Mouse (Mus musculus): ENCODE results near the gene Chrm4. TPM values are rescaled to one million over a fixed set of nuclear protein-coding genes. Genes with fewer than 3 reads are reported as not detected.

Gene Chrm4
- polyA plus RNA-seq, 1 experiment from 2014 or later = 0.31 TPM

DNA sequence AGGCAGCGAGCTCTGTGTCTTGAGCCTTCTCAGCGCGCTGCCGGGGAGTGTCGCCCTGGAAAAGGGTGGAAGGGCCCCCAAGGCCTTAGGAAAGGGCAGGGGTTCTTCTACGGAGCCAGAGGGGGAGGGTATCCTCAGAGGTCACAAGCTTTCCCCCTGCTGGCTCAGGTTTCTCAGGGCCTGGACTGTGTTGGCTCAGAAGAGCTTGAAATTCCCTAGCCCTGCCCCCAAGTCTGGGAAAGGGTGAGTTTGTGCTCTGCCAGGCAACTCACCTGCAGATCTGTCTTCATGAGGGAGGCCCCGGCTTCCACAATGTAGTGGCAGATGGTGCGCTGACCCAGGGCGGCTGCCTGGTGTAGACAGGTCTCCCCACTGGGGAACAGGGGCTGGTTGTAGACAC, 6.4 kb downstream of the Chrm4 start:
- peaks cover 50% of the 10 kb centered on the region for H3K4me1 ChIP-seq
- no peak overlapping the region for H3K4me3 ChIP-seq (replicated peaks)
- H3K27ac ChIP-seq = peak overlapping the region; percentile 94
- 30% methylated on average over 9 of the region's 9 CpGs for WGBS
- H3K36me3 ChIP-seq (replicated peaks) = peaks cover 51% of the 10 kb centered on the region
- no peak for ATAC-seq (ENCODE audit: low FRiP score)
- H3K4me2 ChIP-seq = no peak overlapping the region
- H3K9ac ChIP-seq = peak overlapping the region; percentile 36; the same call in 1 of the 2 replicates
- no peaks in the 10 kb centered on the region for H3K9me3 ChIP-seq
- 0 out of 2 replicates have a peak, but pooled peaks cover 4% of the 10 kb centered on the region for H3K27me3 ChIP-seq

DNA sequence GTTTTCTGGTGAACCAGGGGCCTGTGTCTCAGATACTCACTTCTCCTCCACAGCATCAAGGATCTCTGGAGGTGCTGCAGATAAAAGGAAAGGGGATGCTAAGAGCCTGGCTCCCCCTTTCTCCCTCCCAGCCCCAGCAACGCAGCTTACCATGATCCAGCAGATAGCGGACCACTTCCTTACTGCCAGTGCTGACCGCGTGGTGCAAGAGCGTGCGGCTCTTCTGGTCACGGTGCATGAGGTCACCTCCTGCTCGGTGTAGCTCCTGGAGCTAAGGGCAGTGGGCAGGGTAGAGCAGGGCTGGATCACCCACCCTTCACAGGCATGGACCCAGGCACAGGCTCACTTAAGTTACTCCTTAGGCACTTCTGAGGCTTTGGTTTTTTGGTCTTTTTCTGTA, 7.0 kb downstream of the Chrm4 start:
- Histone ChIP-seq H3K27me3 (0 out of 2 replicates have a peak, but pooled peaks cover under 1% of the 10 kb centered on the region), H3K4me1 (peaks cover 49% of the 10 kb centered on the region), H3K4me3 (replicated peaks) (no peak overlapping the region), H3K27ac (0 out of 2 replicates have a peak overlapping the region, but pooled peaks have one; percentile 94), H3K4me2 (no peak overlapping the region), H3K9me3 (no peaks in the 10 kb centered on the region), H3K36me3 (replicated peaks) (peaks cover 51% of the 10 kb centered on the region), H3K9ac (no peak overlapping the region)
- 69% methylated on average over 8 of the region's 8 CpGs for WGBS
- ATAC-seq (ENCODE audit: low FRiP score) = no peak

DNA sequence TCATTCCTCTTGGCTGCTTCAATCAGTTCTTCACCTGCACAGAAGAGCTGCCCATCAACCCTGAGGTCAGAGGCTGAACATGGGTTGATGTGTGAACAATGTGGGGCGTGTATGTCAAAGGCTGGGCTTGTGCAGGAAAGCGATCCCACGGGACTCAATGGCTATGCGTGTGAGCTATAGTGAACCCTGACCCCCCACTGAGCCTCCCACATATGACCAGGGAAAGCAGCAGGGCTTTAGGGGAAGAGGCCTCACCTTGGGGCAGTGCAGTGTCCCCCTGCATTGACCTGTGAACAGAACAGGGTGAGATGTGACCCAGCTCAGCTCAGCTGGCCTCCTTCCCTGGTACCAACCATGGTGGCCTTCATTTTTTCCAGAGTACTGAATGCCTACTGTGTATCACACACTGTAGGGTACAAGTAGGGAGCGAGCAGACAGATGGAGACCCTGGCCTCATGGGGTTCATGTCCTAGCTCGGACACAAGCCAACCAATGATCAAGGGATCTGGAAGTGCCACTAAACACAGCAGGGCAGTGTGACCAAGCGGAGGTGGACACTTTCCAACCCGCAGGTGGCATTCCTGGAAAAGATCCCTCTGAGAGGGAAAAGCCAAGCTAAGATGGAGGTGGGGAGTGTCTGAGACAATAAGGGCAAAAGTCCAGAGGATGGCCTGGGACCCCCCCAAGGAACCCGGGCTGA, 7.9 kb downstream of the Chrm4 start:
- Histone ChIP-seq H3K27ac (no peak overlapping the region), H3K9ac (no peak overlapping the region), H3K27me3 (no peaks in the 10 kb centered on the region), H3K4me1 (peaks cover 40% of the 10 kb centered on the region), H3K36me3 (replicated peaks) (peaks cover 58% of the 10 kb centered on the region), H3K9me3 (no peaks in the 10 kb centered on the region), H3K4me2 (no peak overlapping the region), H3K4me3 (replicated peaks) (no peak overlapping the region)
- 89% methylated on average over 9 of the region's 9 CpGs for WGBS
- ATAC-seq (ENCODE audit: low FRiP score) = no peak

DNA sequence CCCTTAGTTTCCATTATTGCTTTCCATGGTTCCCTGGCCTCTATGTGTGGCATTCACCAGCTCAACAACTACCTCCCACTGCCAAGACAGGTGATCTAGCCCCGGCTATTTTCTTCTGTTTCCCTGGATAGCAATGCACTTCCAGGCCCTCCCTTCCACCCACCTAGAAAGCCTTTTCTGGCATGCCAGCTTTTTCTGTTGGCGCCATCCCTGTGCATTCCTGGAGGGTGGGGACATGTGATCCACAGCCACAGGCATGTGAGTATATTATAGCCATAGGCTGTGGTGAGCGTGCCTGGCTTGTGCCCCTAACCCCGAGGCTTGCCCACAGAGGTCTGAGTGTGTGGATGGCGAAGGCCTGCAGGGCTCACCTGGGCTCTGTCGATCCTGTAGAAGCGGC, 9.1 kb downstream of the Chrm4 start:
- H3K27ac ChIP-seq = no peak overlapping the region
- no peaks in the 10 kb centered on the region for H3K27me3 ChIP-seq
- H3K36me3 ChIP-seq (replicated peaks) = peaks cover 59% of the 10 kb centered on the region
- H3K4me1 ChIP-seq = peaks cover 30% of the 10 kb centered on the region
- H3K4me2 ChIP-seq = no peak overlapping the region
- 93% methylated on average over 7 of the region's 7 CpGs for WGBS
- no peak for ATAC-seq (ENCODE audit: low FRiP score)
- H3K4me3 ChIP-seq (replicated peaks) = no peak overlapping the region
- no peak overlapping the region for H3K9ac ChIP-seq
- no peaks in the 10 kb centered on the region for H3K9me3 ChIP-seq

DNA sequence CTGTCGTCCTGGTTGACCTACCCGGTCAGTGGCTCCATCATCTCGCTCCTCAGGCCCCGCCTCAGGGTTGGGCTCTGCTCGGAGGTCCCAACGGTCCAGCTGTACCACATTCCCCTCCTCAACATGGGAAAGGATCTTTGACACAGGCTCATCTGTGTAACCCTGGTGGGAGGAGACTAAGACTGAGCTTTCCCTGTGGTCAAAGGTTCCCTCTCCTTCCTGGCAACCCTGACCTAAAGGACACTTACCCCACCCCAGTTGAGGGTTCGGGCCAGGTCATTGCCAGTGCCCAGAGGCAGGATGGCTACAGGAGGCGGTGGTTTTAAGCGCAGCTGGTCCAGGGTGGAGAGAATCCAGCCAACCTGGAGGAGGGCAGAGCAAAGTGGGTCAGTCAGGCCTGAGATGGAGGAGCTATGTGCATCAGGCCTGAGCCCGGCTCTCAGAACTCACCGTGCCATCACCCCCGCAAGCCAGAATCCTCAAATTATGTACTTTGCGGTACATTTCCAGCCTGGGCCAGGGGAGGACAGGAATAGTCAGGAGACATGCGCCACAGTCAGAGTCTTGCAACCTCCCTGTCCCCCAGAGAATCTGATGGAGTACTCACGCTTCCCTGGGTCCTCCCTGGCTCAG, 12.4 kb downstream of the Chrm4 start:
- no peak overlapping the region for H3K27ac ChIP-seq
- H3K9ac ChIP-seq = no peak overlapping the region
- H3K36me3 ChIP-seq (replicated peaks) = peaks cover 53% of the 10 kb centered on the region
- no peaks in the 10 kb centered on the region for H3K27me3 ChIP-seq
- H3K9me3 ChIP-seq = no peaks in the 10 kb centered on the region
- no peak for ATAC-seq (ENCODE audit: low FRiP score)
- WGBS = 86% methylated on average over 15 of the region's 15 CpGs
- no peak overlapping the region for H3K4me3 ChIP-seq (replicated peaks)
- H3K4me2 ChIP-seq = no peak overlapping the region
- H3K4me1 ChIP-seq = peaks cover 7% of the 10 kb centered on the region; the same call in 1 of the 2 replicates

DNA sequence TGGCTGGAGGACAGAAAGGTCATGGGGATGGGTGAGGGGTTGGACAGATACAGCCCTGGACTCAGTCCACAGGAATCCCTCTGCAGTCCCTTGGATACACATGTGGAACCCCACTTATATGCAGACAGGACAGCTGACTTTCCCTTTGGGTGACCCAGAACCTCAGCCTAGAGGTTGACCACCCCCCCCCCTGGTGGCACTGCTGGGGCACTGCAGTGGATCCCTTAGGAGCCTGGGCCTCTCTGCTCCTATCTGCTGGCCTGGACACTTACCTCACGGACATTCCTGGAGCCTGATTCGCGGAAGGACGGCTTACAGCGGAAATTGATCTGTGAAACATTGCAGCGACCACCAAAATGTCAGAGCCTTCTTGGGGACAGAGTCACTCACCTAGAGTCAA, 15.3 kb downstream of the Chrm4 start:
- no peak overlapping the region for H3K4me2 ChIP-seq
- H3K27ac ChIP-seq = no peak overlapping the region
- no peak overlapping the region for H3K4me3 ChIP-seq (replicated peaks)
- 74% methylated on average over 6 of the region's 6 CpGs for WGBS
- H3K9me3 ChIP-seq = no peaks in the 10 kb centered on the region
- H3K4me1 ChIP-seq = peaks cover 14% of the 10 kb centered on the region
- no peak overlapping the region for H3K9ac ChIP-seq
- H3K36me3 ChIP-seq (replicated peaks) = peaks cover 27% of the 10 kb centered on the region
- ATAC-seq (ENCODE audit: low FRiP score) = no peak
- no peaks in the 10 kb centered on the region for H3K27me3 ChIP-seq

DNA sequence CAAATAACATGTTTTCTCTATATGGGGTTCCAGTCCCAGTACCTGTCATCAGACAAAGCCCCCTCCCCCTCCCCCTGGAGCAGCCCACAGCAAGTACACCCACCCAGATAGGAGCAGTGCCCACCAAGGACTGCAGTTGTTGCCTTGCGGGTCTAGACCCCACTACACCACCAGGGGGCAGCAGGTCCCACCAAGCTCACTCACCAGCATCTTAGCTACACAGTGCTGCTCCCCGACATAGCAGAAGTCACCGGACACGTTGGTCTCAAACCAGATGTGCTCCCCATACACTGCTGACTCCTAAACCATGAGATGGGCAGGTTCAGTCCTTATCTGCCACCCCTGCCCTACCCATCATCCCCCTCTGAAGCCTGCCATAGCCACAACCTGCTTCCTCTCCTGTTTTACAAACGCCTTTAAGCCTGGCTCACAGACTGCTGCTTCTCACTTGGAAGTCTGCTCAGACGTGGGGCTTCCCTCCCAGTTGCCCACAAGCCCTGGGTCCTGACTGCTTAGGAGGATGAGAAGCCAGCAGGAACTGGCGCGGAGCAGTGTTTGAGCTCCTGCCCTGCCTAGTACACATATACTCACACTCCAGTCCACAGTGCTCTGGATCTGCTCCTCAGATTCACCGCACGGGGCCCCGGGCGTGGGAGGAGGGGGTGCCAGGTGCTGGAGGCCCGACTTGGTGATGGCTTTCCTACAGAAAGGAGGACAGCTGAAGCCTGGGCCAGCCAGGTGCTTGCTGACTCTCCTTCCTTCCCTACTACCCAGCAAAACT, 17.3 kb downstream of the Chrm4 start:
- Histone ChIP-seq H3K9ac (no peak overlapping the region), H3K36me3 (replicated peaks) (peaks cover 7% of the 10 kb centered on the region; the same call in 1 of the 2 replicates), H3K4me3 (replicated peaks) (no peak overlapping the region), H3K27me3 (no peaks in the 10 kb centered on the region), H3K4me2 (no peak overlapping the region), H3K4me1 (peaks cover 33% of the 10 kb centered on the region), H3K27ac (no peak overlapping the region), H3K9me3 (no peaks in the 10 kb centered on the region)
- ATAC-seq (ENCODE audit: low FRiP score) = peak; percentile 74
- WGBS = 45% methylated on average over 13 of the region's 13 CpGs

DNA sequence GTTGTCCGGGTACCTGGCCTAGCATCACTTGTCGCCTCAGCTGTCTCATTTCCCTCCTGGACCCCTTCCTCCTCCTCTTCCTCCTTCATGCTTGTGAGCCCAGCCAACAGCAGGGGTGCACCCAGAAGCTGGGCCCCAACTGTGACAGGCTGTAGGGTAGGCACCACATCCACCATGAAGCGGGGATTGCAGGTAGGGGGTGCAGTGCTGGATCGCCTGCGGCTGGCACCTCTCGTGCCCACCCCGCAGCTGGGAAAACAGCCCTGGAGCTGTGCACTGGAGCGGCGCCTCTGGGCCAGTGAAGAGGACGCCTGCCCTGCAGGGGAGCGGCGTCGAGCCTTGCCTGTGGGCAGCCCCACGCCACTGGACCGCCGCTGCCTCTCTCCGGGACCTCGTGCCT, 18.4 kb downstream of the Chrm4 start, which contains the start of gene Gm9821:
Gene Gm9821, plus strand, starts transcription at position 221 of the 400 bp plus-strand sequence.
- Histone ChIP-seq H3K27me3 (no peaks in the 10 kb centered on the region), H3K4me2 (no peak within 1 kb of the TSS), H3K36me3 (replicated peaks) (no peaks in the 10 kb centered on the region), H3K9ac (no peak within 1 kb of the TSS), H3K4me1 (peaks cover 44% of the 10 kb centered on the region), H3K4me3 (replicated peaks) (no peak within 1 kb of the TSS), H3K27ac (no peak within 1 kb of the TSS), H3K9me3 (no peaks in the 10 kb centered on the region)
- ATAC-seq (ENCODE audit: low FRiP score) = no peak
- 84% methylated on average over 18 of the region's 18 CpGs for WGBS

DNA sequence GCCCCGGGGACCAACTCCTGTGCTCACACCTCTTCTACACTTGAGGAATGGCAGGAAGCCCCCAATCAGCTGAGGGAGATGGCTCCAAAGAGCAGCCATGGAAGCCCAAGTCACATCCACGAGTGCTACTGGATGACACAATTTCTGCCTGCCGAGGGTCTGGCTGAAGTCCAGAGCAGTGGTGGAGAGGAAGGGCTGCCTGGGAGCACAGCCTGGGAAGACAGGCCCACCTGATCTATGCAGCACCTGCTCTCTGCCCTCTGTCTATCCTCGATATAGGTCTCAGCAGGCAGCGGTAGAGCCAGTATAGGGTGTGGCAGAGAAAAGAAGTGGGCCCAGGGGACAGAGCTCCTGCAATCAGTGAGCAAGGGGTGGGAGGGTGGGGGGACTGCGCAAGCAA, 19.8 kb downstream of the Chrm4 start:
- Histone ChIP-seq H3K4me2 (no peak overlapping the region), H3K9ac (no peak overlapping the region), H3K4me1 (peaks cover 49% of the 10 kb centered on the region), H3K27ac (peak overlapping the region; percentile 54; the same call in 1 of the 2 replicates), H3K36me3 (replicated peaks) (no peaks in the 10 kb centered on the region), H3K27me3 (no peaks in the 10 kb centered on the region), H3K4me3 (replicated peaks) (no peak overlapping the region), H3K9me3 (no peaks in the 10 kb centered on the region)
- WGBS = 78% methylated on average over 6 of the region's 6 CpGs
- no peak for ATAC-seq (ENCODE audit: low FRiP score)

DNA sequence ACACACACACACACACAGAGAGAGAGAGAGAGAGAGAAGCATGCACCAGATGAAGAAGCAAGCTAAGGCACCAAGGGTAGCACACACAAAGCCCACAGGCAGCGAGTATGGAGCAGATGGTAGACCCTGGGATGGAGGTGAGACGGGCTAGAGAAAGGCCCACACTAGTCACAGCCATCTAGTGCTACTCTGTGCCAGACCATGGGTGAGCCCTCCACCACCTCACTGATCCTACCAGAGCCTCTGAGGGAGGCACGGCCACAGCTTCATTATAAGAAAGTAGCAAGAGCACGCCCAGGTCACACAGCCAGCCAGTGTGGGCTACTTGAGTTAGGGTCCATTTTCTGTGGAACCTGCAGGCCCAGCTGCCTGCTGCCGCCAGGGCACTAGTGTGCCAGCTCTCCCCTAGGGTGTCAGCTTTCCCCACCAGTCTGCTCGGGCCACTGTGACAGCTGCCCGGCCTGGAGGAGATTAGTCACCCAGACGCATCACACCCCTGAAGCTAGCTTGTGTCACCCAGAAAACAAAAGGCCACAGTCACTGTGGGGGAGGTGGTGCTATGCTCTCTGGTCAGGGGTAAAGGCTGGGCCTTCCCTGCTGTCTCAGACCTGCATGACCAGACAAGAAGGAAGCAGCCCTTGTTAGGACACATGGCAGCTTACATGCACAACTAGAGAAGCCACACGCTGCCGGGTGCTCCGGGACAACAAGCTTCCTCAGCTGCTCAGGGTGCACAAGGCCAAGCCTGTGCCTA, 20.5 kb downstream of the Chrm4 start:
- Histone ChIP-seq H3K9ac (no peak overlapping the region), H3K4me1 (peaks cover 49% of the 10 kb centered on the region), H3K4me2 (no peak overlapping the region), H3K27ac (peak overlapping the region; percentile 54), H3K27me3 (no peaks in the 10 kb centered on the region), H3K36me3 (replicated peaks) (no peaks in the 10 kb centered on the region), H3K4me3 (replicated peaks) (no peak overlapping the region), H3K9me3 (no peaks in the 10 kb centered on the region)
- WGBS = 50% methylated on average over 11 of the region's 11 CpGs
- 0 out of 2 replicates have a peak, but pooled peaks have one; percentile 18 for ATAC-seq (ENCODE audit: low FRiP score)

DNA sequence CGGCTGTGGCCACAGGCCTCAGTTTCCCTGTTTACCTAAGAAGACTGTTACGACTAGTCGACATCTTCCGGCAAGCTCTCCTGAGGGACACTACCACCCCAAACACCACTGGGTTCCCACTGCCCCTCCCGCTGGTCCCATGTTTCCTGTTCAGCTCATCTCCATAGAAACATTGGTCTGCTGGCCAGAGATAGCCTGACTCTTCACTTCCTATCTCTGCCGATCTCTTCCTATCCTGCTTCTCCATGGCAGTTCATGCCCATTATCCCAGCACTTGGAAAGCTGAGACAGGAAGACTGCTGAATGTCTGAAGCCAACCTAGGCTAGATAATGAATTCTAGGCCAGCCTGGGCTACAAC, 21.1 kb downstream of the Chrm4 start:
- Histone ChIP-seq H3K4me1 (peaks cover 49% of the 10 kb centered on the region), H3K4me2 (no peak overlapping the region), H3K27ac (peak overlapping the region; percentile 54), H3K9me3 (no peaks in the 10 kb centered on the region), H3K9ac (no peak overlapping the region), H3K4me3 (replicated peaks) (no peak overlapping the region), H3K36me3 (replicated peaks) (no peaks in the 10 kb centered on the region), H3K27me3 (no peaks in the 10 kb centered on the region)
- 83% methylated on average over 6 of the region's 6 CpGs for WGBS
- no peak for ATAC-seq (ENCODE audit: low FRiP score)

DNA sequence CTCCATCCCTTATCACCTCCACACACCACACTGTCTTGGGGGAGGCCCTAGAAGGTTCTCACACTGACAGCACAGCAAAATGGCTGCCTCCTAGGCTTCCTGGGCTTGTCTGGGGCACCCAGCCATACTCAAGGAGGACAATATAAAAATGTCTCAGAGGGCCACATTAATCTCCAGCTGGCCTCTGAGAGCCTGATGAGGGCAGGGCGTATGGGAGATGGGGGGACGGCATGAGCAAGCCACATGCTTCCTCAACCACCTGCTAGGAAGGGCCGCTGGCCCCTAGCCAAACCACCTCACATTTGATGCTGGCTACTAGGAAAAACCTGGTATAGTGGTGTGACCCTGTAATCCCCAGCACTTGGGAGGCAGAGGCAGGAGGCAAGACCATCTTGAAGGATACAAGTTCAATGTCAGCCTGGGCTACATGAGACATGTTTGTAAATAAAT, 21.8 kb downstream of the Chrm4 start:
- 87% methylated on average over 3 of the region's 3 CpGs for WGBS
- Histone ChIP-seq H3K36me3 (replicated peaks) (no peaks in the 10 kb centered on the region), H3K27me3 (no peaks in the 10 kb centered on the region), H3K9ac (no peak overlapping the region), H3K4me2 (no peak overlapping the region), H3K4me3 (replicated peaks) (no peak overlapping the region), H3K9me3 (no peaks in the 10 kb centered on the region), H3K4me1 (peaks cover 49% of the 10 kb centered on the region), H3K27ac (peak overlapping the region; percentile 31; the same call in 1 of the 2 replicates)
- no peak for ATAC-seq (ENCODE audit: low FRiP score)

Data from forebrain, embryonic 12.5 days (tissue).